In genomic region chr7:56018972-56019929, GRCm38 (mm10) we compare ENCODE assay signal across 8 mouse cellular contexts. TPM values are rescaled to one million over a fixed set of nuclear protein-coding genes. Genes with fewer than 3 reads are reported as not detected.
DNase-seq lines count a peak whose midpoint lies in the region; ATAC-seq and TF ChIP-seq lines count a peak whose summit lies in the region.

No protein-coding gene starts in this region.

- peak; percentile 36 to 49 for DNase-seq in B cell, adult 2 months
- DNase-seq in adrenal gland, postnatal 4 days (ENCODE audit: low spot score in 2 of 2) = peak; percentile 35 to 42
- DNase-seq in embryonic facial prominence, embryonic 14.5 days (ENCODE audit: low spot score) = peak; percentile 88
- peak; percentile 47 for DNase-seq in heart, adult 8-10 months (ENCODE audit: low spot score)
- peak; percentile 41 to 55 for DNase-seq in kidney, adult 8-10 months
- DNase-seq in limb, embryonic 14.5 days (ENCODE audit: low spot score) = peak; percentile 73
- DNase-seq in spleen, postnatal 10 days (ENCODE audit: low spot score in 2 of 2) = peak; percentile 76 to 88

- peak overlapping the region; percentile 73 for H3K4me3 ChIP-seq in embryonic facial prominence, embryonic 14.5 days (ENCODE audit: low read depth, low read length)
- H3K4me3 ChIP-seq in limb, embryonic 14.5 days (replicated peaks; ENCODE audit: low read length) = peak overlapping the region; percentile 61
- H3K4me3 ChIP-seq in midbrain, embryonic 15.5 days = peak overlapping the region; percentile 78

- H3K4me2 ChIP-seq in embryonic facial prominence, embryonic 14.5 days (ENCODE audit: low read depth, low read length) = peak overlapping the region; percentile 74
- H3K4me2 ChIP-seq in limb, embryonic 14.5 days (replicated peaks; ENCODE audit: low read depth, low read length, severe bottlenecking) = peak overlapping the region; percentile 76
- H3K4me2 ChIP-seq in midbrain, embryonic 15.5 days = peak overlapping the region; percentile 58

- WGBS in embryonic facial prominence, embryonic 14.5 days = under 1% methylated on average over 38 of the region's 71 CpGs
- 0% methylated on average over 30 of the region's 71 CpGs for WGBS in limb, embryonic 14.5 days
- under 1% methylated on average over 71 of the region's 71 CpGs for WGBS in midbrain, embryonic 15.5 days

- TF ChIP-seq POLR2A in limb, embryonic 14.5 days (IDR thresholded peaks at IDR 0.05; ENCODE audit: borderline replicate concordance, extremely low read depth, insufficient read depth, insufficient read length) = peak; percentile 54; the same call in 1 of the 2 replicates

- peak overlapping the region; percentile 60; the same call in 1 of the 2 replicates for H3K27ac ChIP-seq in embryonic facial prominence, embryonic 14.5 days (replicated peaks; ENCODE audit: low read depth, low read length)
- peak overlapping the region; percentile 30 for H3K27ac ChIP-seq in limb, embryonic 14.5 days (replicated peaks; ENCODE audit: low read depth, low read length)
- peak overlapping the region; percentile 84 for H3K27ac ChIP-seq in midbrain, embryonic 15.5 days

- H3K4me1 ChIP-seq in embryonic facial prominence, embryonic 14.5 days (ENCODE audit: control insufficient read depth, insufficient read depth, low read length) = no peaks in the 10 kb centered on the region
- 0 out of 2 replicates have a peak, but pooled peaks cover 9% of the 10 kb centered on the region for H3K4me1 ChIP-seq in limb, embryonic 14.5 days (ENCODE audit: control insufficient read depth, insufficient read depth, low read length)
- H3K4me1 ChIP-seq in midbrain, embryonic 15.5 days = peaks cover 7% of the 10 kb centered on the region

- no peaks in the 10 kb centered on the region for H3K36me3 ChIP-seq in embryonic facial prominence, embryonic 14.5 days (ENCODE audit: control insufficient read depth, insufficient read depth, low read length)
- H3K36me3 ChIP-seq in limb, embryonic 14.5 days (ENCODE audit: control insufficient read depth, insufficient read depth, low read length) = no peaks in the 10 kb centered on the region
- no peaks in the 10 kb centered on the region; the same call in 1 of the 2 replicates for H3K36me3 ChIP-seq in midbrain, embryonic 15.5 days (replicated peaks)

- H3K27me3 ChIP-seq in embryonic facial prominence, embryonic 14.5 days (replicated peaks; ENCODE audit: control insufficient read depth, insufficient read depth, low read length) = no peaks in the 10 kb centered on the region
- H3K27me3 ChIP-seq in limb, embryonic 14.5 days (ENCODE audit: control insufficient read depth, insufficient read depth, low read length) = no peaks in the 10 kb centered on the region
- H3K27me3 ChIP-seq in midbrain, embryonic 15.5 days (replicated peaks) = no peaks in the 10 kb centered on the region

- H3K9ac ChIP-seq in embryonic facial prominence, embryonic 14.5 days (ENCODE audit: low read depth, low read length) = peak overlapping the region; percentile 76
- H3K9ac ChIP-seq in limb, embryonic 14.5 days (ENCODE audit: low read depth, low read length, severe bottlenecking) = peak overlapping the region; percentile 64
- H3K9ac ChIP-seq in midbrain, embryonic 15.5 days = peak overlapping the region; percentile 90

- no peaks in the 10 kb centered on the region for H3K9me3 ChIP-seq in embryonic facial prominence, embryonic 14.5 days (ENCODE audit: control insufficient read depth, low read length)
- no peaks in the 10 kb centered on the region for H3K9me3 ChIP-seq in limb, embryonic 14.5 days (ENCODE audit: control insufficient read depth, low read length)
- no peaks in the 10 kb centered on the region for H3K9me3 ChIP-seq in midbrain, embryonic 15.5 days

- peak; percentile 95 for ATAC-seq in embryonic facial prominence, embryonic 14.5 days (ENCODE audit: low read depth)
- peak; percentile 94 for ATAC-seq in limb, embryonic 14.5 days (ENCODE audit: low FRiP score, low read depth)
- ATAC-seq in midbrain, embryonic 15.5 days (replicated peaks) = peak; percentile 95

RNA-seq across cellular contexts. Expression of gene Nipa1, which starts 0.5 kb away (rescaled TPM):
- 1 to 10 TPM; 9.3 to 9.5 TPM for total RNA-seq in adrenal gland, postnatal 4 days (2021)
- polyA plus RNA-seq in embryonic facial prominence, embryonic 14.5 days (2014; fragmentation: Nextera tagmentation; extraction: Ambion mirVana) = 7.0 and 7.9 TPM in 2 replicates
- 1 to 10 TPM; 7.4 to 9.0 (median 7.8) TPM for total RNA-seq in heart, adult 8-10 months (2022)
- polyA plus RNA-seq in limb, embryonic 14.5 days (2012; rRNA removed) = 7.1 and 8.4 TPM in 2 replicates
- 7.3 and 8.4 TPM in 2 replicates for polyA plus RNA-seq in limb, embryonic 14.5 days (2014; fragmentation: Nextera tagmentation; extraction: Ambion mirVana)
- 29.2 and 30.2 TPM in 2 replicates for polyA plus RNA-seq in midbrain, embryonic 15.5 days (2015; fragmentation: Nextera tagmentation; extraction: Ambion mirVana)

RNA-seq across cellular contexts. Expression of gene Herc2, which starts 30.7 kb away (rescaled TPM):
- 10 to 100 TPM; 45.0 to 49.7 TPM for total RNA-seq in adrenal gland, postnatal 4 days (2021)
- polyA plus RNA-seq in embryonic facial prominence, embryonic 14.5 days (2014; fragmentation: Nextera tagmentation; extraction: Ambion mirVana) = 26.0 and 28.0 TPM in 2 replicates
- total RNA-seq in heart, adult 8-10 months (2022) = 10 to 100 TPM; 41.9 to 48.4 (median 45.2) TPM
- polyA plus RNA-seq in limb, embryonic 14.5 days (2012; rRNA removed) = 15.9 and 24.5 TPM in 2 replicates
- polyA plus RNA-seq in limb, embryonic 14.5 days (2014; fragmentation: Nextera tagmentation; extraction: Ambion mirVana) = 28.3 and 30.6 TPM in 2 replicates
- polyA plus RNA-seq in midbrain, embryonic 15.5 days (2015; fragmentation: Nextera tagmentation; extraction: Ambion mirVana) = 53.2 and 56.3 TPM in 2 replicates

RNA-seq across cellular contexts. Expression of gene Nipa2, which starts 57.0 kb away (rescaled TPM):
- 10 to 100 TPM; 52.9 to 54.2 TPM for total RNA-seq in adrenal gland, postnatal 4 days (2021)
- 50.9 and 52.9 TPM in 2 replicates for polyA plus RNA-seq in embryonic facial prominence, embryonic 14.5 days (2014; fragmentation: Nextera tagmentation; extraction: Ambion mirVana)
- 10 to 100 TPM; 31.8 to 36.3 (median 33.3) TPM for total RNA-seq in heart, adult 8-10 months (2022)
- polyA plus RNA-seq in limb, embryonic 14.5 days (2012; rRNA removed) = 24.4 and 25.3 TPM in 2 replicates
- 44.2 and 50.0 TPM in 2 replicates for polyA plus RNA-seq in limb, embryonic 14.5 days (2014; fragmentation: Nextera tagmentation; extraction: Ambion mirVana)
- polyA plus RNA-seq in midbrain, embryonic 15.5 days (2015; fragmentation: Nextera tagmentation; extraction: Ambion mirVana) = 31.1 and 31.4 TPM in 2 replicates

Comparison
In these comparisons a context has a peak if more than half of its experiments do, and no peak if none do; other contexts are left out.
1. Peak in every context shown above with its lines: DNase-seq, ATAC-seq, H3K4me3 ChIP-seq and H3K27ac ChIP-seq.
2. H3K27ac ChIP-seq: peak in every context shown above with its lines; median percentile 84 in midbrain, embryonic 15.5 days; 60 in embryonic facial prominence, embryonic 14.5 days; 30 in limb, embryonic 14.5 days.